Mouse (Mus musculus) R1 (cell line): ENCODE results near the gene Tcf12.

ENCODE experiments used
- DNase-seq: peaks from one replicate; pipeline ENCODE4 v3.0.0-alpha.2; 2018; ENCODE audit warnings: low read depth, low spot score

Tcf12 gene

GRCm38 (mm10) chr9:71805646-71806421, 305.8 kb downstream of the Tcf12 start:
- DNase-seq: no peak

- DNase-seq: no peak
Observed at GRCm38 (mm10) chr9:71804116-71804515, 307.6 kb downstream of the Tcf12 start.

GRCm38 (mm10) chr9:71803281-71803680, 308.4 kb downstream of the Tcf12 start:
- DNase-seq: no peak

GRCm38 (mm10) chr9:71799598-71799997, 312.1 kb downstream of the Tcf12 start:
- DNase-seq: no peak

GRCm38 (mm10) chr9:71798176-71798575, 313.5 kb downstream of the Tcf12 start:
- DNase-seq: no peak
